Mouse (Mus musculus) kidney, embryonic 15.5 days (tissue): ENCODE results near the gene Shisal2a. TPM values are rescaled to one million over a fixed set of nuclear protein-coding genes. Genes with fewer than 3 reads are reported as not detected.

Experiments used
- ATAC-seq: fragments of 200-750 bp; cut with Nextera tagmentation; replicated peaks from 2 replicates; pipeline ENCODE4 v1.8.0; 2017; ENCODE audit warnings: moderate TSS enrichment; ENCODE audit not compliant: low FRiP score
- H3K27ac ChIP-seq: fragments of 300-500 bp; sonication (generic); 2 replicates; pipeline ENCODE4 v1.5.1; 2015; ENCODE audit warnings: mild to moderate bottlenecking, inconsistent platforms
- H3K27me3 ChIP-seq: fragments of 300-500 bp; sonication (generic); 2 replicates; pipeline ENCODE4 v1.6.1; 2015; ENCODE audit warnings: inconsistent platforms
- H3K36me3 ChIP-seq: fragments of 300-500 bp; sonication (generic); 2 replicates; pipeline ENCODE4 v1.6.1; 2015; ENCODE audit warnings: inconsistent platforms
- H3K4me1 ChIP-seq: fragments of 300-500 bp; sonication (generic); 2 replicates; pipeline ENCODE4 v1.6.1; 2015; ENCODE audit warnings: inconsistent platforms
- H3K4me2 ChIP-seq: fragments of 300-500 bp; sonication (generic); 2 replicates; pipeline ENCODE4 v1.6.1; 2015; ENCODE audit warnings: moderate library complexity, mild to moderate bottlenecking, inconsistent platforms
- H3K4me3 ChIP-seq: fragments of 300-500 bp; sonication (generic); replicated peaks from 2 replicates; pipeline ENCODE4 v1.5.1; 2015; ENCODE audit warnings: mild to moderate bottlenecking, inconsistent platforms
- H3K9ac ChIP-seq: fragments of 300-500 bp; sonication (generic); 2 replicates; pipeline ENCODE4 v1.6.1; 2015; ENCODE audit warnings: mild to moderate bottlenecking, inconsistent platforms
- H3K9me3 ChIP-seq: fragments of 300-500 bp; sonication (generic); replicated peaks from 2 replicates; pipeline ENCODE4 v1.6.1; 2016; ENCODE audit warnings: inconsistent platforms
- WGBS: fragments of 180-500 bp; shearing (Covaris S2); methylation state at CpG from one replicate; pipeline ENCODE4 v1.1.7; 2015; ENCODE audit warnings: mixed read lengths; 5-methylcytosine and 5-hydroxymethylcytosine counted together
- polyA plus RNA-seq: library from polyadenylated mRNA; unstranded; fragments of >200 nt; fragmentation: Nextera tagmentation; extraction: Ambion mirVana; gene quantifications from 2 replicates; pipeline ENCODE4 v1.2.1, GENCODE M21; 2015

Shisal2a gene
- polyA plus RNA-seq, 1 experiment from 2014 or later: 1.7 TPM

GRCm38 (mm10) chr4:108349836-108350547 is 33.2 kb downstream of the Shisal2a start:
- no peaks in the 10 kb centered on the region for H3K36me3 ChIP-seq
- 22% methylated on average over 8 of the region's 8 CpGs for WGBS
- H3K27ac ChIP-seq: peak overlapping the region; percentile 87
- H3K4me2 ChIP-seq: no peak overlapping the region
- H3K9me3 ChIP-seq: no peaks in the 10 kb centered on the region
- H3K4me1 ChIP-seq: peaks cover 59% of the 10 kb centered on the region
- no peaks in the 10 kb centered on the region for H3K27me3 ChIP-seq
- no peak overlapping the region for H3K9ac ChIP-seq
- H3K4me3 ChIP-seq: no peak overlapping the region
- no peak for ATAC-seq

GRCm38 (mm10) chr4:108349064-108349463 is 34.1 kb downstream of the Shisal2a start:
- H3K9me3 ChIP-seq: no peaks in the 10 kb centered on the region
- H3K36me3 ChIP-seq: no peaks in the 10 kb centered on the region
- no peaks in the 10 kb centered on the region for H3K27me3 ChIP-seq
- peak overlapping the region; percentile 81 for H3K27ac ChIP-seq
- H3K4me1 ChIP-seq: peaks cover 61% of the 10 kb centered on the region
- 81% methylated on average over 3 of the region's 3 CpGs for WGBS
- H3K4me3 ChIP-seq: no peak overlapping the region
- no peak overlapping the region for H3K9ac ChIP-seq
- H3K4me2 ChIP-seq: no peak overlapping the region
- no peak for ATAC-seq

- no peaks in the 10 kb centered on the region for H3K27me3 ChIP-seq
- no peak overlapping the region for H3K4me2 ChIP-seq
- no peaks in the 10 kb centered on the region for H3K9me3 ChIP-seq
- 39% methylated on average over 5 of the region's 5 CpGs for WGBS
- ATAC-seq: no peak
- H3K4me1 ChIP-seq: peaks cover 64% of the 10 kb centered on the region
- H3K27ac ChIP-seq: peak overlapping the region; percentile 81
- H3K9ac ChIP-seq: 0 out of 2 replicates have a peak overlapping the region, but pooled peaks have one; percentile 18
- H3K36me3 ChIP-seq: no peaks in the 10 kb centered on the region
- H3K4me3 ChIP-seq: no peak overlapping the region
Observed at GRCm38 (mm10) chr4:108348256-108348875, 34.8 kb downstream of the Shisal2a start.

GRCm38 (mm10) chr4:108347111-108347510 is 36.0 kb downstream of the Shisal2a start:
- Histone ChIP-seq H3K36me3 (no peaks in the 10 kb centered on the region), H3K9me3 (no peaks in the 10 kb centered on the region), H3K27ac (peak overlapping the region; percentile 81; the same call in 1 of the 2 replicates), H3K4me2 (no peak overlapping the region), H3K9ac (no peak overlapping the region), H3K4me1 (peaks cover 64% of the 10 kb centered on the region), H3K27me3 (no peaks in the 10 kb centered on the region), H3K4me3 (no peak overlapping the region)
- no peak for ATAC-seq
- WGBS: 69% methylated on average over 5 of the region's 5 CpGs

- Histone ChIP-seq H3K9ac (no peak overlapping the region), H3K36me3 (no peaks in the 10 kb centered on the region), H3K9me3 (no peaks in the 10 kb centered on the region), H3K27me3 (no peaks in the 10 kb centered on the region), H3K27ac (peak overlapping the region; percentile 80), H3K4me1 (peaks cover 56% of the 10 kb centered on the region), H3K4me2 (no peak overlapping the region), H3K4me3 (no peak overlapping the region)
- ATAC-seq: no peak
- WGBS: 31% methylated on average over 5 of the region's 5 CpGs
Observed at GRCm38 (mm10) chr4:108345826-108346225, 37.3 kb downstream of the Shisal2a start.

GRCm38 (mm10) chr4:108344631-108345083 is 38.5 kb downstream of the Shisal2a start:
- Histone ChIP-seq H3K27ac (peak overlapping the region; percentile 80), H3K9ac (no peak overlapping the region), H3K4me3 (no peak overlapping the region), H3K9me3 (no peaks in the 10 kb centered on the region), H3K27me3 (no peaks in the 10 kb centered on the region), H3K4me1 (peaks cover 45% of the 10 kb centered on the region), H3K36me3 (peaks cover 8% of the 10 kb centered on the region), H3K4me2 (peak overlapping the region; percentile 29)
- peak; percentile 15 for ATAC-seq
- 11% methylated on average over 7 of the region's 7 CpGs for WGBS

- Histone ChIP-seq H3K36me3 (peaks cover 53% of the 10 kb centered on the region), H3K27ac (no peak overlapping the region)
Observed at GRCm38 (mm10) chr4:108339277-108339690, 43.9 kb downstream of the Shisal2a start.

GRCm38 (mm10) chr4:108338811-108339210 is 44.3 kb downstream of the Shisal2a start:
- H3K27ac ChIP-seq: no peak overlapping the region
- H3K4me3 ChIP-seq: no peak overlapping the region
- no peak for ATAC-seq
- H3K9ac ChIP-seq: no peak overlapping the region
- WGBS: 74% methylated on average over 10 of the region's 10 CpGs
- no peak overlapping the region for H3K4me2 ChIP-seq
- no peaks in the 10 kb centered on the region for H3K27me3 ChIP-seq
- H3K9me3 ChIP-seq: no peaks in the 10 kb centered on the region
- peaks cover 1% of the 10 kb centered on the region; the same call in 1 of the 2 replicates for H3K4me1 ChIP-seq
- H3K36me3 ChIP-seq: peaks cover 58% of the 10 kb centered on the region

More at GRCm38 (mm10) chr4:108339277-108339690, 43.9 kb downstream of the Shisal2a start:
- WGBS: 18% methylated on average over 4 of the region's 4 CpGs
- ATAC-seq: peak; percentile 47; the same call in 1 of the 2 replicates
- Histone ChIP-seq H3K9me3 (no peaks in the 10 kb centered on the region), H3K4me1 (peaks cover 5% of the 10 kb centered on the region), H3K27me3 (no peaks in the 10 kb centered on the region), H3K4me3 (no peak overlapping the region), H3K4me2 (no peak overlapping the region), H3K9ac (no peak overlapping the region)

GRCm38 (mm10) chr4:108338321-108338733 is 44.8 kb downstream of the Shisal2a start:
- H3K4me2 ChIP-seq: no peak overlapping the region
- WGBS: 68% methylated on average over 9 of the region's 9 CpGs
- no peak for ATAC-seq
- H3K9me3 ChIP-seq: no peaks in the 10 kb centered on the region
- H3K9ac ChIP-seq: no peak overlapping the region
- H3K4me1 ChIP-seq: no peaks in the 10 kb centered on the region
- no peaks in the 10 kb centered on the region for H3K27me3 ChIP-seq
- no peak overlapping the region for H3K4me3 ChIP-seq
- no peak overlapping the region for H3K27ac ChIP-seq
- peaks cover 62% of the 10 kb centered on the region for H3K36me3 ChIP-seq

- peaks cover 67% of the 10 kb centered on the region for H3K36me3 ChIP-seq
- H3K4me2 ChIP-seq: no peak overlapping the region
- 64% methylated on average over 3 of the region's 3 CpGs for WGBS
- no peak for ATAC-seq
- H3K4me3 ChIP-seq: no peak overlapping the region
- H3K27ac ChIP-seq: no peak overlapping the region
- H3K27me3 ChIP-seq: no peaks in the 10 kb centered on the region
- no peaks in the 10 kb centered on the region for H3K4me1 ChIP-seq
- no peak overlapping the region for H3K9ac ChIP-seq
- H3K9me3 ChIP-seq: no peaks in the 10 kb centered on the region
Observed at GRCm38 (mm10) chr4:108337817-108338216, 45.3 kb downstream of the Shisal2a start.

- Histone ChIP-seq H3K27ac (no peak overlapping the region), H3K9ac (no peak overlapping the region), H3K27me3 (no peaks in the 10 kb centered on the region), H3K4me3 (no peak overlapping the region), H3K36me3 (peaks cover 78% of the 10 kb centered on the region), H3K4me2 (no peak overlapping the region), H3K9me3 (no peaks in the 10 kb centered on the region), H3K4me1 (no peaks in the 10 kb centered on the region)
- ATAC-seq: no peak
- 72% methylated on average over 2 of the region's 2 CpGs for WGBS
Observed at GRCm38 (mm10) chr4:108336765-108337164, 46.4 kb downstream of the Shisal2a start.

- no peak overlapping the region for H3K27ac ChIP-seq
- ATAC-seq: no peak
- H3K27me3 ChIP-seq: no peaks in the 10 kb centered on the region
- no peak overlapping the region for H3K4me2 ChIP-seq
- WGBS: 88% methylated on average over 6 of the region's 6 CpGs
- no peak overlapping the region for H3K4me3 ChIP-seq
- H3K9me3 ChIP-seq: no peaks in the 10 kb centered on the region
- no peak overlapping the region for H3K9ac ChIP-seq
- peaks cover 84% of the 10 kb centered on the region for H3K36me3 ChIP-seq
- no peaks in the 10 kb centered on the region for H3K4me1 ChIP-seq
Observed at GRCm38 (mm10) chr4:108335413-108335812, 47.7 kb downstream of the Shisal2a start.
